Mouse (Mus musculus): ENCODE measurements around the gene Cbx5.

The Cbx5 gene

GRCm38 (mm10) chr15:103220785-103221184 lies 18.8 kb downstream of the Cbx5 start:
- in situ Hi-C loops (cut with MboI, MseI) = no loop called here

- in situ Hi-C loops (cut with MboI, MseI) = no loop called here
These were observed 23.6 kb downstream of the Cbx5 start for GRCm38 (mm10) chr15:103216052-103216451.

- in situ Hi-C loops (cut with MboI, MseI) = no loop called here
These were observed 24.4 kb downstream of the Cbx5 start for GRCm38 (mm10) chr15:103214971-103215907.

GRCm38 (mm10) chr15:103214149-103214548 lies 25.5 kb downstream of the Cbx5 start:
- in situ Hi-C loops (cut with MboI, MseI) = no loop called here

GRCm38 (mm10) chr15:103205156-103205555 lies 34.5 kb downstream of the Cbx5 start:
- in situ Hi-C loops (cut with MboI, MseI) = no loop called here

- in situ Hi-C loops (cut with MboI, MseI) = no loop called here
These were observed 37.4 kb downstream of the Cbx5 start for GRCm38 (mm10) chr15:103202088-103202793.

- in situ Hi-C loops (cut with MboI, MseI) = no loop called here
These were observed 41.8 kb downstream of the Cbx5 start for GRCm38 (mm10) chr15:103197785-103198184.

- in situ Hi-C loops (cut with MboI, MseI) = no loop called here
These were observed 42.8 kb downstream of the Cbx5 start for GRCm38 (mm10) chr15:103196835-103197234.

GRCm38 (mm10) chr15:103193606-103194005 lies 46.0 kb downstream of the Cbx5 start:
- in situ Hi-C loops (cut with MboI, MseI) = no loop called here

GRCm38 (mm10) chr15:103190531-103191462 lies 48.8 kb downstream of the Cbx5 start:
- in situ Hi-C loops (cut with MboI, MseI) = no loop called here

GRCm38 (mm10) chr15:103190083-103190482 lies 49.5 kb downstream of the Cbx5 start:
- in situ Hi-C loops (cut with MboI, MseI) = no loop called here

GRCm38 (mm10) chr15:103187803-103188202 lies 51.8 kb downstream of the Cbx5 start:
- in situ Hi-C loops (cut with MboI, MseI) = loop anchor here (5.0 kb wide), 1 partner anchor 109 kb away; no protein-coding TSS in a partner anchor

- in situ Hi-C loops (cut with MboI, MseI) = loop anchor here (5.0 kb wide), 1 partner anchor 112 kb away; no protein-coding TSS in a partner anchor
These were observed 54.0 kb downstream of the Cbx5 start for GRCm38 (mm10) chr15:103185462-103186198.

- in situ Hi-C loops (cut with MboI, MseI) = no loop called here
These were observed 55.7 kb downstream of the Cbx5 start for GRCm38 (mm10) chr15:103183651-103184610.

- in situ Hi-C loops (cut with MboI, MseI) = no loop called here
These were observed 56.5 kb downstream of the Cbx5 start for GRCm38 (mm10) chr15:103183135-103183534.

GRCm38 (mm10) chr15:103182166-103182790 lies 57.3 kb downstream of the Cbx5 start:
- in situ Hi-C loops (cut with MboI, MseI) = no loop called here

GRCm38 (mm10) chr15:103180406-103180805 lies 59.2 kb downstream of the Cbx5 start:
- in situ Hi-C loops (cut with MboI, MseI) = no loop called here

GRCm38 (mm10) chr15:103178767-103179166 lies 60.8 kb downstream of the Cbx5 start:
- in situ Hi-C loops (cut with MboI, MseI) = no loop called here

GRCm38 (mm10) chr15:103178137-103178536 lies 61.5 kb downstream of the Cbx5 start:
- in situ Hi-C loops (cut with MboI, MseI) = no loop called here

Data from T-helper 1 cell (primary cell).